Mouse (Mus musculus) liver, embryonic 13.5 days (tissue): ENCODE data around the gene Iqub. TPM values are rescaled to one million over a fixed set of nuclear protein-coding genes. Genes with fewer than 3 reads are reported as not detected.

Experiments used
- ATAC-seq: fragments of 200-750 bp; cut with Nextera tagmentation; 2 replicates; pipeline ENCODE4 v1.8.0; 2017; ENCODE audit warnings: low read depth, mild to moderate bottlenecking, moderate number of reproducible peaks, moderate library complexity
- DNase-seq: peaks from one replicate; pipeline ENCODE4 v3.0.0; 2022
- H3K27ac ChIP-seq: fragments of 300-500 bp; sonication (generic); 2 replicates; pipeline ENCODE4 v1.5.1; 2015; ENCODE audit warnings: moderate library complexity, mild to moderate bottlenecking, inconsistent platforms
- H3K27me3 ChIP-seq: fragments of 300-500 bp; sonication (generic); 2 replicates; pipeline ENCODE4 v1.6.1; 2015; ENCODE audit warnings: mild to moderate bottlenecking, inconsistent platforms
- H3K36me3 ChIP-seq: fragments of 300-500 bp; sonication (generic); 2 replicates; pipeline ENCODE4 v1.6.1; 2015; ENCODE audit warnings: mild to moderate bottlenecking, inconsistent platforms
- H3K4me1 ChIP-seq: fragments of 300-500 bp; sonication (generic); replicated peaks from 2 replicates; pipeline ENCODE4 v1.6.1; 2015; ENCODE audit warnings: inconsistent platforms
- H3K4me2 ChIP-seq: fragments of 300-500 bp; sonication (generic); 2 replicates; pipeline ENCODE4 v1.6.1; 2015; ENCODE audit warnings: inconsistent platforms, mild to moderate bottlenecking, moderate library complexity
- H3K4me3 ChIP-seq: fragments of 300-500 bp; sonication (generic); replicated peaks from 2 replicates; pipeline ENCODE4 v1.5.1; 2015; ENCODE audit warnings: mild to moderate bottlenecking, inconsistent platforms
- H3K9ac ChIP-seq: fragments of 300-500 bp; sonication (generic); 2 replicates; pipeline ENCODE4 v1.6.1; 2015; ENCODE audit warnings: mild to moderate bottlenecking, inconsistent platforms
- H3K9me3 ChIP-seq: fragments of 300-500 bp; sonication (generic); replicated peaks from 2 replicates; pipeline ENCODE4 v1.6.1; 2016; ENCODE audit warnings: inconsistent platforms
- WGBS: fragments of 180-500 bp; shearing (Covaris S2); methylation state at CpG from one replicate; pipeline ENCODE4 v1.1.7; 2015; ENCODE audit not compliant: insufficient replicate concordance; 5-methylcytosine and 5-hydroxymethylcytosine counted together
- polyA plus RNA-seq: library from polyadenylated mRNA; unstranded; fragments of >200 nt; fragmentation: Nextera tagmentation; extraction: Ambion mirVana; gene quantifications from 2 replicates; pipeline ENCODE4 v1.2.1, GENCODE M21; 2015

The Iqub gene
- polyA plus RNA-seq, 1 experiment from 2014 or later: not detected

- DNase-seq (no peak), ATAC-seq (no peak)
- no peak overlapping the region for H3K4me2 ChIP-seq
- H3K27me3 ChIP-seq: no peaks in the 10 kb centered on the region
- no peak overlapping the region for H3K9ac ChIP-seq
- 49% methylated on average over 3 of the region's 3 CpGs for WGBS
- H3K36me3 ChIP-seq: no peaks in the 10 kb centered on the region
- no peaks in the 10 kb centered on the region for H3K9me3 ChIP-seq
- no peak overlapping the region for H3K4me3 ChIP-seq
- H3K4me1 ChIP-seq: peaks cover 12% of the 10 kb centered on the region
- H3K27ac ChIP-seq: no peak overlapping the region
Observed at GRCm38 (mm10) chr6:24532804-24533203, 17.9 kb upstream of the Iqub start.

- Histone ChIP-seq H3K4me3 (no peak overlapping the region), H3K36me3 (no peaks in the 10 kb centered on the region), H3K9me3 (no peaks in the 10 kb centered on the region), H3K27me3 (no peaks in the 10 kb centered on the region), H3K4me2 (peak overlapping the region; percentile 37; the same call in 1 of the 2 replicates), H3K4me1 (peaks cover 24% of the 10 kb centered on the region), H3K27ac (no peak overlapping the region), H3K9ac (no peak overlapping the region)
- no peak for ATAC-seq
- 46% methylated on average over 11 of the region's 11 CpGs for WGBS
- no peak for DNase-seq
Observed at GRCm38 (mm10) chr6:24530711-24531420, 16.0 kb upstream of the Iqub start.

- Histone ChIP-seq H3K9ac (no peak overlapping the region), H3K36me3 (no peaks in the 10 kb centered on the region), H3K4me1 (peaks cover 25% of the 10 kb centered on the region), H3K4me2 (peak overlapping the region; percentile 37; the same call in 1 of the 2 replicates), H3K9me3 (no peaks in the 10 kb centered on the region), H3K27ac (no peak overlapping the region), H3K4me3 (no peak overlapping the region), H3K27me3 (no peaks in the 10 kb centered on the region)
- 22% methylated on average over 4 of the region's 4 CpGs for WGBS
- ATAC-seq (no peak), DNase-seq (peak; percentile 17)
Observed at GRCm38 (mm10) chr6:24530166-24530565, 15.3 kb upstream of the Iqub start.

- Histone ChIP-seq H3K4me3 (peak within 1 kb of the TSS; percentile 85), H3K9me3 (no peaks in the 10 kb centered on the region), H3K27ac (peak within 1 kb of the TSS; percentile 69), H3K27me3 (no peaks in the 10 kb centered on the region), H3K4me1 (peaks cover 25% of the 10 kb centered on the region), H3K36me3 (peaks cover 9% of the 10 kb centered on the region; the same call in 1 of the 2 replicates), H3K4me2 (peak within 1 kb of the TSS; percentile 80), H3K9ac (peak within 1 kb of the TSS; percentile 84)
- 38% methylated on average over 2 of the region's 2 CpGs for WGBS
- ATAC-seq (peak; percentile 6), DNase-seq (no peak)
Observed at GRCm38 (mm10) chr6:24528064-24528243, 13.1 kb upstream of the Iqub start, which contains the start of gene Asb15. Gene Asb15 (plus strand): TSS chr6:24528144.

GRCm38 (mm10) chr6:24527155-24528063 lies 12.5 kb upstream of the Iqub start, which contains the start of gene Ndufa5:
Gene Ndufa5 (minus strand): TSS chr6:24528013.
- no peaks in the 10 kb centered on the region for H3K27me3 ChIP-seq
- H3K9ac ChIP-seq: peak within 1 kb of the TSS; percentile 84
- H3K4me1 ChIP-seq: peaks cover 25% of the 10 kb centered on the region
- DNase-seq (peak; percentile 90), ATAC-seq (peak; percentile 99)
- H3K4me3 ChIP-seq: peak within 1 kb of the TSS; percentile 85
- peak within 1 kb of the TSS; percentile 80 for H3K4me2 ChIP-seq
- no peaks in the 10 kb centered on the region for H3K9me3 ChIP-seq
- H3K36me3 ChIP-seq: peaks cover 12% of the 10 kb centered on the region
- peak within 1 kb of the TSS; percentile 69 for H3K27ac ChIP-seq
- under 1% methylated on average over 53 of the region's 53 CpGs for WGBS

GRCm38 (mm10) chr6:24525705-24526104 lies 10.8 kb upstream of the Iqub start:
- Histone ChIP-seq H3K27me3 (no peaks in the 10 kb centered on the region), H3K4me3 (peak overlapping the region; percentile 85), H3K9me3 (no peaks in the 10 kb centered on the region), H3K9ac (no peak overlapping the region), H3K4me2 (peak overlapping the region; percentile 80), H3K36me3 (peaks cover 29% of the 10 kb centered on the region), H3K27ac (no peak overlapping the region), H3K4me1 (peaks cover 25% of the 10 kb centered on the region)
- DNase-seq: no peak
- 73% methylated on average over 3 of the region's 3 CpGs for WGBS
- no peak for ATAC-seq

- H3K4me1 ChIP-seq: no peaks in the 10 kb centered on the region; the same call in 1 of the 2 replicates
- H3K4me2 ChIP-seq: no peak overlapping the region
- WGBS: 39% methylated on average over 2 of the region's 2 CpGs
- H3K4me3 ChIP-seq: no peak overlapping the region
- no peak for ATAC-seq
- H3K27ac ChIP-seq: no peak overlapping the region
- no peaks in the 10 kb centered on the region for H3K27me3 ChIP-seq
- H3K9me3 ChIP-seq: no peaks in the 10 kb centered on the region
- H3K36me3 ChIP-seq: peaks cover 24% of the 10 kb centered on the region
- no peak for DNase-seq
- no peak overlapping the region for H3K9ac ChIP-seq
Observed at GRCm38 (mm10) chr6:24516197-24516596, 1.3 kb upstream of the Iqub start.

- Histone ChIP-seq H3K9me3 (no peaks in the 10 kb centered on the region), H3K36me3 (no peaks in the 10 kb centered on the region), H3K4me1 (no peaks in the 10 kb centered on the region), H3K9ac (no peak overlapping the region), H3K27ac (no peak overlapping the region), H3K27me3 (no peaks in the 10 kb centered on the region), H3K4me3 (no peak overlapping the region), H3K4me2 (no peak overlapping the region)
- WGBS: 65% methylated on average over 2 of the region's 2 CpGs
- ATAC-seq (no peak), DNase-seq (no peak)
Observed at GRCm38 (mm10) chr6:24504141-24504540, 10.7 kb downstream of the Iqub start.

- 0% methylated on average over 1 of the region's 1 CpGs for whole genome bisulfite sequencing
- H3K9me3 ChIP-seq: no peaks in the 10 kb centered on the region
- no peaks in the 10 kb centered on the region for H3K4me1 ChIP-seq
- no peaks in the 10 kb centered on the region for H3K36me3 ChIP-seq
- no peak for DNase-seq
- no peak overlapping the region for H3K4me2 ChIP-seq
- no peak overlapping the region for H3K9ac ChIP-seq
- ATAC-seq: no peak
- H3K27me3 ChIP-seq: no peaks in the 10 kb centered on the region
- no peak overlapping the region for H3K27ac ChIP-seq
- H3K4me3 ChIP-seq: no peak overlapping the region
Observed at GRCm38 (mm10) chr6:24490341-24490740, 24.5 kb downstream of the Iqub start.

- 59% methylated on average over 5 of the region's 5 CpGs for WGBS
- ATAC-seq: no peak
- DNase-seq: no peak
- Histone ChIP-seq H3K4me1 (no peaks in the 10 kb centered on the region), H3K4me2 (no peak overlapping the region), H3K36me3 (no peaks in the 10 kb centered on the region), H3K27me3 (no peaks in the 10 kb centered on the region), H3K9me3 (no peaks in the 10 kb centered on the region), H3K27ac (no peak overlapping the region), H3K9ac (no peak overlapping the region), H3K4me3 (no peak overlapping the region)
Observed at GRCm38 (mm10) chr6:24486530-24486929, 28.3 kb downstream of the Iqub start.

GRCm38 (mm10) chr6:24470571-24471132 lies 44.2 kb downstream of the Iqub start:
- Histone ChIP-seq H3K27ac (no peak overlapping the region), H3K4me1 (no peaks in the 10 kb centered on the region), H3K36me3 (no peaks in the 10 kb centered on the region), H3K4me2 (no peak overlapping the region), H3K9ac (no peak overlapping the region), H3K9me3 (no peaks in the 10 kb centered on the region), H3K27me3 (no peaks in the 10 kb centered on the region), H3K4me3 (no peak overlapping the region)
- no peak for ATAC-seq
- WGBS: 67% methylated on average over 1 of the region's 1 CpGs
- DNase-seq: no peak
